ENCODE assay signal across 8 mouse cellular contexts in the genomic region with DNA sequence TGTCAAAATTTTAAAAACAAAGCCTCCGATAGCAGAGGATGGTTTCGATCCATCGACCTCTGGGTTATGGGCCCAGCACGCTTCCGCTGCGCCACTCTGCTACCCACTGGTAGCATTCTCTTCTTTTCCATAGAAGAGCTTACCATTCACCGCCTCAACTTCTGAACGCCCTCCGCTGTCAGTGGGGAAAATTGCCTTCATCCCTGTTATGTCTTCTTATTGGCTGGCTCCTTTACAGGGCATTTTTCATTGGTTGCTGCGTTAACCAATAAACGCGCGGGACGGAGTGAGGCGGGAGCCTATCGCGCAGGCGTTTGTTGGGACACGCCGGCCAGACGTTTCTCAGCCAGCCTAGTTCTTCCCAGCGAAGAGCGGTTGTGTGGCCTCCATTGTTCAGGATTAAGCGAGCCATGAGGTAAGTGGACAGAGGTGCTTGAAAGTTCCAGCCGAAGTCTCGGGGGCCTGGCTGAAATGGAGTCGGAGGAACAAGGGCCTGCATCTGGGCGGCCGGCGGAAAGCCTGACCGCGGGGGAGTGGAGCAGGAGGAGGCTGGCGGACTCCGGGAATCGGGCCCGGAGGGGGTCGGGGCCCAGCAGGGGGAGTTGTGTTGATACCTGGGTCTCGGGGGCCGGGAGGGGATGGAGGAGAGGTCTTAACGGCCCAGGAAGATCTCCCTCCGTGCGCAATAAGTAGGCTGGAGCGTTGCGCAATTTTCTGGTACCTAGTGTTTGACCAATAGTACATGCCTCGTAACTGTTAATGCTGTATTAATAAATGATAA. TPM values are rescaled to one million over a fixed set of nuclear protein-coding genes. Genes with fewer than 3 reads are reported as not detected.
DNase-seq lines count a peak whose midpoint lies in the region; ATAC-seq and TF ChIP-seq lines count a peak whose summit lies in the region.

A gene (plus strand): TSS at position 296 of the 781 bp plus-strand sequence.

- intact Hi-C loops in gastrocnemius, adult 2 months (cut with DNase I): loop anchor here (10.0 kb wide), 1 partner anchor 261 kb away; a partner anchor contains a TSS
- intact Hi-C loops in left cerebral cortex, adult 2 months (cut with DNase I): loop anchor here (2.0 to 10.0 kb wide), 2 partner anchors 43 to 181 kb away; a partner anchor contains a TSS

- no peaks in the 10 kb centered on the region for H3K4me1 ChIP-seq in hindbrain, postnatal 0 days (ENCODE audit: insufficient read depth, low read length)

- ATAC-seq in common myeloid progenitor, adult 5-6 weeks (replicated peaks; ENCODE audit: low read depth, poor library complexity, severe bottlenecking): peak; percentile 96
- ATAC-seq in hindbrain, postnatal 0 days: peak; percentile 99
- peak; percentile 98 for ATAC-seq in megakaryocyte, adult 5-6 weeks (ENCODE audit: poor library complexity, severe bottlenecking)

- peak within 1 kb of the TSS; percentile 63 for H3K4me2 ChIP-seq in hindbrain, postnatal 0 days (ENCODE audit: low read depth, low read length)

- under 1% methylated on average over 42 of the region's 45 CpGs for WGBS in hindbrain, postnatal 0 days

- peak within 1 kb of the TSS; percentile 97 for H3K9ac ChIP-seq in hindbrain, postnatal 0 days (replicated peaks; ENCODE audit: low read length)

- H3K27ac ChIP-seq in gastrocnemius, adult 2 months: peak within 1 kb of the TSS; percentile 89
- peak within 1 kb of the TSS; percentile 96 for H3K27ac ChIP-seq in hindbrain, postnatal 0 days
- H3K27ac ChIP-seq in left cerebral cortex, adult 2 months: peak within 1 kb of the TSS; percentile 77

- peaks cover 9% of the 10 kb centered on the region; the same call in 1 of the 2 replicates for H3K36me3 ChIP-seq in hindbrain, postnatal 0 days (ENCODE audit: insufficient read depth, low read length)

- TF ChIP-seq CTCF in gastrocnemius, adult 2 months (IDR thresholded peaks at IDR 0.05): peak; percentile 49
- peak; percentile 77 for TF ChIP-seq CTCF in hindbrain, postnatal 0 days (IDR thresholded peaks at IDR 0.05; ENCODE audit: low read depth)
- TF ChIP-seq CTCF in left cerebral cortex, adult 2 months (IDR thresholded peaks at IDR 0.05): peak; percentile 53

- no peaks in the 10 kb centered on the region for H3K27me3 ChIP-seq in hindbrain, postnatal 0 days (ENCODE audit: insufficient read depth, low read length)

- H3K9me3 ChIP-seq in hindbrain, postnatal 0 days (ENCODE audit: low read length): no peaks in the 10 kb centered on the region

- DNase-seq in ZHBTc4 (ENCODE audit: low read depth, low spot score): peak; percentile 99
- DNase-seq in gastrocnemius, adult 2 months: peak; percentile 96
- DNase-seq in hindbrain, postnatal 0 days (ENCODE audit: low spot score): peak; percentile 99
- DNase-seq in left cerebral cortex, adult 2 months (ENCODE audit: extremely low spot score in 1 of 2, low spot score in 2 of 2): peak; percentile 94 to 95
- DNase-seq in right cerebral cortex, adult 2 months (ENCODE audit: low spot score in 2 of 2): peak; percentile 96 to 97
- peak; percentile 95 for DNase-seq in urinary bladder, postnatal 14 days (ENCODE audit: low spot score)

- H3K4me3 ChIP-seq in gastrocnemius, adult 2 months: peak within 1 kb of the TSS; percentile 83
- H3K4me3 ChIP-seq in hindbrain, postnatal 0 days (ENCODE audit: low read length): peak within 1 kb of the TSS; percentile 99
- peak within 1 kb of the TSS; percentile 91 for H3K4me3 ChIP-seq in left cerebral cortex, adult 2 months

RNA-seq across cellular contexts. Expression of the gene that starts here (rescaled TPM):
- total RNA-seq in common myeloid progenitor, adult 5-6 weeks (2017): 200 and 222 TPM in 2 replicates
- 10 to 100 TPM; 26.1 to 30.7 TPM for total RNA-seq in gastrocnemius, adult 2 months (2021)
- total RNA-seq in hindbrain, postnatal 0 days (2014; rRNA removed): 111 and 119 TPM in 2 replicates
- polyA plus RNA-seq in hindbrain, postnatal 0 days (2015; fragmentation: Nextera tagmentation; extraction: Ambion mirVana): 177 and 178 TPM in 2 replicates
- total RNA-seq in left cerebral cortex, adult 2 months (2021): 10 to 100 TPM; 75.1 to 92.3 TPM
- total RNA-seq in megakaryocyte, adult 5-6 weeks (2015): 51.8 and 57.3 TPM in 2 replicates
- total RNA-seq in megakaryocyte, adult 5-6 weeks (2017): 103 and 111 TPM in 2 replicates

Comparison
In these comparisons a context has a peak if more than half of its experiments do, and no peak if none do; other contexts are left out.
1. Peak in every context shown above with its lines: DNase-seq, ATAC-seq, H3K4me3 ChIP-seq and H3K27ac ChIP-seq.